Mouse (Mus musculus) small intestine, adult 2 months (tissue): ENCODE data around the gene Vti1a.

Experiments used
- CTCF ChIP-seq: fragments of 200-500 bp; IDR thresholded peaks from 2 replicates; pipeline ENCODE4 v1.5.1; 2012; ENCODE audit warnings: low read depth, mild to moderate bottlenecking, control low read depth, inconsistent platforms, low read length, moderate library complexity, mixed read lengths; ENCODE audit not compliant: insufficient replicate concordance, insufficient read length; ENCODE audit errors: extremely low read depth
- POLR2A ChIP-seq: fragments of 200-500 bp; IDR thresholded peaks from 2 replicates; pipeline ENCODE4 v1.6.1; 2012; ENCODE audit warnings: low read depth, mild to moderate bottlenecking, control low read depth, inconsistent platforms, low read length, moderate library complexity

DNA sequence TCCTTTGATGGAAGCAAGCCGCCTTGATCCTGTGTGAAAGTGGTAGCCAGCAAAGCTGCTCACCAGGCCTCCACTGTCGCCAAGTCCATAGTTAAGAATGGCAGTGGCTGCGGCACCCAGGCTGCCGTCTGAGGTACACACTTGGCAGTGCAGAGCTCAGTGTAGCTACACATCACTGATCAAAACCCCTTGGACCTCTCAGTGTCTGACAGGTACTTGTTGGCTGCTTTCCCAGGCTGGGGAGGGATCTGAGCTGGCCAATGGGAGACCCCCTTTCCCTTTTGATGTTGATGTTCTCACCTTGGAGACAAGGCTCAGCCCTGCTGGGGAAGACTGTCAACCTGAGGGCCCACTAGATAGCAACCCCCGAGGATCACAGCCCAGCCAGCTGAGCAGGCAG lies 299.6 kb downstream of the Vti1a start:
- TF ChIP-seq POLR2A, result no peak
- no peak for TF ChIP-seq CTCF
